Mouse (Mus musculus): ENCODE data around the gene Unc119b.

GRCm38 (mm10) chr5:115117467-115117866, 17.3 kb downstream of the Unc119b start:
- TF ChIP-seq CTCF (IDR thresholded peaks at IDR 0.05; ENCODE audit: extremely low read depth, insufficient read depth, insufficient read length, insufficient replicate concordance) (no peak), POLR2A (IDR thresholded peaks at IDR 0.05; ENCODE audit: low read depth, low read length) (no peak)

All from spleen, adult 2 months (tissue).